10 mouse cellular contexts compared by ENCODE assay signal in the genomic region with DNA sequence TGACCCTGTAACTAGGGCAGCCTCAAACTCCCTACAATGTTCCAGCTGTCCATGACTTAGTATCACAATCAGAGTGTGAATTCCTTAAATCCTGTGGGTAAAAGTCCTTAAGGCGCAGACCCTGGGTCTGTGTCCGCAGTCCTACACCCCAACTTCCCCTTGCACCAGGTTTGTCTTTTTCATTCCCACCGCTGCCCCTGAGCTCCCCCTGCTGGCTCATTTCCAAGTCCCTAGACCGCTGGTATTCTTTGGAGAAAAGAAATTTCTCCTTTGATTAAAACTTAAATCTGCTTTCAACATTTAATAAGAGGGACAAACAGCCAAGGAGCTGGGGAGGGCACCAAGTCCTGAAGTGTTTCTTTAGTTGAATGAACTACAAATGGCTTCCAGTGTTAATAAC. TPM values are rescaled to one million over a fixed set of nuclear protein-coding genes. Genes with fewer than 3 reads are reported as not detected.
DNase-seq lines count a peak whose midpoint lies in the region; ATAC-seq and TF ChIP-seq lines count a peak whose summit lies in the region.
"Had no signal": no experiment of that assay in that cellular context is flagged by ENCODE, and none has a peak within 500 bp of the region (broad histone marks: within the 10 kb centered on the region; RNA-seq: fewer than 3 reads in every experiment).

No protein-coding gene starts in this region.

- H3K36me3 ChIP-seq in midbrain, embryonic 13.5 days: no peaks in the 10 kb centered on the region
- H3K36me3 ChIP-seq in midbrain, embryonic 11.5 days (ENCODE audit: control insufficient read depth, insufficient read depth, low read length): no peaks in the 10 kb centered on the region
- H3K36me3 ChIP-seq in limb, embryonic 11.5 days (ENCODE audit: control insufficient read depth, insufficient read depth, low read length): no peaks in the 10 kb centered on the region
- no peaks in the 10 kb centered on the region for H3K36me3 ChIP-seq in stomach, postnatal 0 days (ENCODE audit: control insufficient read depth, insufficient read depth, low read length)
- H3K36me3 ChIP-seq in forebrain, embryonic 11.5 days (ENCODE audit: control insufficient read depth, insufficient read depth, low read length): no peaks in the 10 kb centered on the region
- H3K36me3 ChIP-seq: embryonic facial prominence, embryonic 12.5 days had no signal

- peak overlapping the region; percentile 48 for H3K4me2 ChIP-seq in midbrain, embryonic 13.5 days (replicated peaks)
- no peak overlapping the region for H3K4me2 ChIP-seq in midbrain, embryonic 11.5 days
- H3K4me2 ChIP-seq in limb, embryonic 11.5 days (ENCODE audit: low read depth, severe bottlenecking): no peak overlapping the region
- no peak overlapping the region for H3K4me2 ChIP-seq in stomach, postnatal 0 days (replicated peaks; ENCODE audit: low read depth)
- H3K4me2 ChIP-seq in forebrain, embryonic 11.5 days (ENCODE audit: low read depth, low read length, severe bottlenecking): no peak overlapping the region
- H3K4me2 ChIP-seq: embryonic facial prominence, embryonic 12.5 days had no signal

- peak; percentile 7 for DNase-seq in CD4-positive, CD25-positive, alpha-beta regulatory T cell, adult 2 months (ENCODE audit: low read depth, low spot score)
- no peak for DNase-seq in midbrain, embryonic 11.5 days (ENCODE audit: low spot score, missing footprints)
- DNase-seq in limb, embryonic 11.5 days (ENCODE audit: low spot score): peak; percentile 46
- peak; percentile 22 for DNase-seq in stomach, postnatal 0 days (ENCODE audit: low spot score)
- DNase-seq in heart, adult 11 months: no peak
- no peak for DNase-seq in forebrain, embryonic 11.5 days (ENCODE audit: low spot score)

- TF ChIP-seq EP300 in stomach, postnatal 0 days (optimal IDR thresholded peaks at IDR 0.05): no peak

- H3K4me3 ChIP-seq in midbrain, embryonic 13.5 days (replicated peaks): no peak overlapping the region
- H3K4me3 ChIP-seq in midbrain, embryonic 11.5 days (ENCODE audit: low read depth, low read length): no peak overlapping the region
- H3K4me3 ChIP-seq in limb, embryonic 11.5 days (ENCODE audit: low read depth, low read length): no peak overlapping the region
- H3K4me3 ChIP-seq in stomach, postnatal 0 days (ENCODE audit: low read depth, low read length): no peak overlapping the region
- no peak overlapping the region for H3K4me3 ChIP-seq in forebrain, embryonic 11.5 days (ENCODE audit: low read depth, low read length)
- H3K4me3 ChIP-seq: embryonic facial prominence, embryonic 12.5 days had no signal

- peak; percentile 47 for TF ChIP-seq CTCF in stomach, postnatal 0 days (IDR thresholded peaks at IDR 0.05; ENCODE audit: low read depth)

- no peak for ATAC-seq in CD4-positive, CD25-positive, alpha-beta regulatory T cell, adult 4 months
- no peak for ATAC-seq in midbrain, embryonic 13.5 days
- no peak for ATAC-seq in midbrain, embryonic 11.5 days (ENCODE audit: low FRiP score)
- no peak for ATAC-seq in limb, embryonic 11.5 days (ENCODE audit: insufficient number of reproducible peaks, low FRiP score, low TSS enrichment, low read depth)
- no peak for ATAC-seq in stomach, postnatal 0 days (ENCODE audit: low FRiP score, low TSS enrichment)
- ATAC-seq in forebrain, embryonic 11.5 days (replicated peaks; ENCODE audit: low FRiP score): no peak

- WGBS in midbrain, embryonic 13.5 days: 46% methylated on average over 4 of the region's 4 CpGs
- 52% methylated on average over 4 of the region's 4 CpGs for WGBS in midbrain, embryonic 11.5 days
- WGBS in limb, embryonic 11.5 days: 54% methylated on average over 4 of the region's 4 CpGs
- WGBS in stomach, postnatal 0 days: 52% methylated on average over 4 of the region's 4 CpGs
- WGBS in forebrain, embryonic 11.5 days: 53% methylated on average over 4 of the region's 4 CpGs

- H3K27me3 ChIP-seq in midbrain, embryonic 13.5 days: no peaks in the 10 kb centered on the region; the same call in 1 of the 2 replicates
- H3K27me3 ChIP-seq in midbrain, embryonic 11.5 days (ENCODE audit: control insufficient read depth, insufficient read depth, low read length): no peaks in the 10 kb centered on the region
- H3K27me3 ChIP-seq in limb, embryonic 11.5 days (ENCODE audit: control insufficient read depth, insufficient read depth, low read length): no peaks in the 10 kb centered on the region
- no peaks in the 10 kb centered on the region for H3K27me3 ChIP-seq in stomach, postnatal 0 days (ENCODE audit: control insufficient read depth, insufficient read depth, low read length)
- no peaks in the 10 kb centered on the region for H3K27me3 ChIP-seq in forebrain, embryonic 11.5 days (ENCODE audit: control insufficient read depth, insufficient read depth, low read length)

- H3K9ac ChIP-seq in midbrain, embryonic 13.5 days (replicated peaks): no peak overlapping the region
- no peak overlapping the region for H3K9ac ChIP-seq in midbrain, embryonic 11.5 days (ENCODE audit: low read length)
- H3K9ac ChIP-seq in limb, embryonic 11.5 days (ENCODE audit: low read length): no peak overlapping the region
- H3K9ac ChIP-seq in stomach, postnatal 0 days (ENCODE audit: low read length): no peak overlapping the region
- H3K9ac ChIP-seq in forebrain, embryonic 11.5 days (ENCODE audit: low read length): no peak overlapping the region
- H3K9ac ChIP-seq: embryonic facial prominence, embryonic 12.5 days had no signal

- H3K4me1 ChIP-seq in midbrain, embryonic 13.5 days (replicated peaks): peaks cover 26% of the 10 kb centered on the region
- no peaks in the 10 kb centered on the region for H3K4me1 ChIP-seq in midbrain, embryonic 11.5 days (ENCODE audit: control insufficient read depth, insufficient read depth, low read length)
- 0 out of 2 replicates have a peak, but pooled peaks cover 4% of the 10 kb centered on the region for H3K4me1 ChIP-seq in limb, embryonic 11.5 days (ENCODE audit: control insufficient read depth, insufficient read depth, low read length)
- H3K4me1 ChIP-seq in stomach, postnatal 0 days (replicated peaks; ENCODE audit: control insufficient read depth, insufficient read depth): no peaks in the 10 kb centered on the region; the same call in 1 of the 2 replicates
- H3K4me1 ChIP-seq in forebrain, embryonic 11.5 days (replicated peaks; ENCODE audit: control insufficient read depth, insufficient read depth, low read length): no peaks in the 10 kb centered on the region

- no peaks in the 10 kb centered on the region for H3K9me3 ChIP-seq in midbrain, embryonic 13.5 days
- no peaks in the 10 kb centered on the region for H3K9me3 ChIP-seq in midbrain, embryonic 11.5 days (ENCODE audit: control insufficient read depth, low read length)
- no peaks in the 10 kb centered on the region for H3K9me3 ChIP-seq in limb, embryonic 11.5 days (ENCODE audit: control insufficient read depth, low read length)
- no peaks in the 10 kb centered on the region for H3K9me3 ChIP-seq in stomach, postnatal 0 days (ENCODE audit: control insufficient read depth, low read length)
- no peaks in the 10 kb centered on the region for H3K9me3 ChIP-seq in forebrain, embryonic 11.5 days (ENCODE audit: control insufficient read depth, low read length)
- H3K9me3 ChIP-seq: embryonic facial prominence, embryonic 12.5 days had no signal

- H3K27ac ChIP-seq in midbrain, embryonic 13.5 days: no peak overlapping the region
- H3K27ac ChIP-seq in midbrain, embryonic 11.5 days (ENCODE audit: low read depth, low read length): no peak overlapping the region
- no peak overlapping the region for H3K27ac ChIP-seq in limb, embryonic 11.5 days (replicated peaks; ENCODE audit: low read depth, low read length)
- H3K27ac ChIP-seq in stomach, postnatal 0 days (replicated peaks): no peak overlapping the region
- H3K27ac ChIP-seq in forebrain, embryonic 11.5 days (ENCODE audit: low read depth, low read length): no peak overlapping the region
- H3K27ac ChIP-seq: embryonic facial prominence, embryonic 12.5 days had no signal

RNA-seq across cellular contexts. Expression of a gene that starts 2.2 kb away (rescaled TPM):
- not detected for polyA plus RNA-seq in CD4-positive, CD25-positive, alpha-beta regulatory T cell, adult 4 months (2017; shearing (Covaris generic))
- 177 and 218 TPM in 2 replicates for polyA plus RNA-seq in midbrain, embryonic 13.5 days (2015; fragmentation: Nextera tagmentation; extraction: Ambion mirVana)
- 3.1 and 4.0 TPM in 2 replicates for polyA plus RNA-seq in midbrain, embryonic 11.5 days (2014; fragmentation: Nextera tagmentation; extraction: Ambion mirVana)
- 9.2 and 11.7 TPM in 2 replicates for polyA plus RNA-seq in limb, embryonic 11.5 days (2014; fragmentation: Nextera tagmentation; extraction: Ambion mirVana)
- 64.5 and 71.2 TPM in 2 replicates for polyA plus RNA-seq in stomach, postnatal 0 days (2015; fragmentation: Nextera tagmentation; extraction: Ambion mirVana)
- 7.5 and 9.4 TPM in 2 replicates for polyA plus RNA-seq in forebrain, embryonic 11.5 days (2014; fragmentation: Nextera tagmentation; extraction: Ambion mirVana)

RNA-seq across cellular contexts. Expression of a gene that starts 26.2 kb away (rescaled TPM):
- not detected for polyA plus RNA-seq in CD4-positive, CD25-positive, alpha-beta regulatory T cell, adult 4 months (2017; shearing (Covaris generic))
- 0.12 TPM in 1 of 2 replicates, not detected in the other for polyA plus RNA-seq in midbrain, embryonic 13.5 days (2015; fragmentation: Nextera tagmentation; extraction: Ambion mirVana)
- not detected in 2 replicates for polyA plus RNA-seq in midbrain, embryonic 11.5 days (2014; fragmentation: Nextera tagmentation; extraction: Ambion mirVana)
- polyA plus RNA-seq in limb, embryonic 11.5 days (2014; fragmentation: Nextera tagmentation; extraction: Ambion mirVana): 0.11 TPM in 2 replicates
- 0.19 and 0.23 TPM in 2 replicates for polyA plus RNA-seq in stomach, postnatal 0 days (2015; fragmentation: Nextera tagmentation; extraction: Ambion mirVana)
- not detected in 2 replicates for polyA plus RNA-seq in forebrain, embryonic 11.5 days (2014; fragmentation: Nextera tagmentation; extraction: Ambion mirVana)
- polyA plus RNA-seq: neural tube, embryonic 11.5 days had no signal

Comparison
In these comparisons a context has a peak if more than half of its experiments do, and no peak if none do; other contexts are left out.
1. DNase-seq: peak in CD4-positive, CD25-positive, alpha-beta regulatory T cell, adult 2 months (single experiment), limb, embryonic 11.5 days (single experiment) and stomach, postnatal 0 days (single experiment); none in midbrain, embryonic 11.5 days (single experiment), heart, adult 11 months (single experiment) and forebrain, embryonic 11.5 days (single experiment).